Mouse (Mus musculus) hindbrain, embryonic 13.5 days (tissue): ENCODE data around the gene Agr3. TPM values are rescaled to one million over a fixed set of nuclear protein-coding genes. Genes with fewer than 3 reads are reported as not detected.
A peak's percentile ranks its signal among the peaks of the same experiment; 100 is the strongest.

Experiments used
- ATAC-seq: fragments of 200-750 bp; cut with Nextera tagmentation; 2 replicates; pipeline ENCODE4 v1.8.0; 2017; ENCODE audit warnings: moderate TSS enrichment; ENCODE audit not compliant: low FRiP score
- H3K27ac ChIP-seq: fragments of 300-500 bp; sonication (generic); 2 replicates; pipeline ENCODE4 v1.5.1; 2015; ENCODE audit warnings: inconsistent platforms, mild to moderate bottlenecking, moderate library complexity
- H3K27me3 ChIP-seq: fragments of 300-500 bp; sonication (generic); 2 replicates; pipeline ENCODE4 v1.6.1; 2015; ENCODE audit warnings: mild to moderate bottlenecking, inconsistent platforms
- H3K36me3 ChIP-seq: fragments of 300-500 bp; sonication (generic); 2 replicates; pipeline ENCODE4 v1.6.1; 2015; ENCODE audit warnings: mild to moderate bottlenecking, inconsistent platforms
- H3K4me1 ChIP-seq: fragments of 300-500 bp; sonication (generic); replicated peaks from 2 replicates; pipeline ENCODE4 v1.6.1; 2015; ENCODE audit warnings: inconsistent platforms
- H3K4me2 ChIP-seq: fragments of 300-500 bp; sonication (generic); 2 replicates; pipeline ENCODE4 v1.6.1; 2015; ENCODE audit warnings: inconsistent platforms, mild to moderate bottlenecking, moderate library complexity
- H3K4me3 ChIP-seq: fragments of 300-500 bp; sonication (generic); 2 replicates; pipeline ENCODE4 v1.5.1; 2015; ENCODE audit warnings: mild to moderate bottlenecking, inconsistent platforms
- H3K9ac ChIP-seq: fragments of 300-500 bp; sonication (generic); 2 replicates; pipeline ENCODE4 v1.6.1; 2015; ENCODE audit warnings: mild to moderate bottlenecking, inconsistent platforms
- H3K9me3 ChIP-seq: fragments of 300-500 bp; sonication (generic); 2 replicates; pipeline ENCODE4 v1.6.1; 2016; ENCODE audit warnings: inconsistent platforms
- WGBS: fragments of 180-500 bp; shearing (Covaris S2); methylation state at CpG from one replicate; pipeline ENCODE4 v1.1.7; 2015; 5-methylcytosine and 5-hydroxymethylcytosine counted together
- polyA plus RNA-seq: library from polyadenylated mRNA; unstranded; fragments of >200 nt; fragmentation: Nextera tagmentation; extraction: Ambion mirVana; gene quantifications from 2 replicates; pipeline ENCODE4 v1.2.1, GENCODE M21; 2015

The Agr3 gene
- not detected in 2 replicates for polyA plus RNA-seq

DNA sequence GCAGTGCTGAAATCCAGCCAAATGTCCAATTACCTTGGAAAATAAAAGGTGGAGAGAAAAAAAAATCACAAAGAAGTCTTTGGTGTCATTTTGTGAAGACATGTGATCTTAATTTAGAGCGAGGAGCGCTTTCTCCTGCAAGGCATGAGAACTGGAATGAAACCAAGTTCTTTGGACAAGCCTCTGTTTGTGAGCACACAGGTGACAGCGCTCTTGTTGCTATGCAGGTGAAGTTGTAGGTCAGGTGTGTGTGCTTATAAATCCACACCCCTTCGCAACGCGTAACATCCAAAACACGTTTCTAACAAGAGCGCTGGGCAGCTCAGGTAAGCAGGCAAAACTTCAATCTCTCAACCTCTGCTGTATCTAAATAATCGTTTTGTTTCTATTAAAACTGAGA is at the start of gene Agr3:
Gene Agr3, plus strand, starts transcription at position 219 of the 400 bp plus-strand sequence.
- 90% methylated on average over 9 of the region's 9 CpGs for WGBS
- no peak within 1 kb of the TSS for H3K27ac ChIP-seq
- H3K4me2 ChIP-seq = no peak within 1 kb of the TSS
- no peak for ATAC-seq
- H3K4me3 ChIP-seq = no peak within 1 kb of the TSS
- H3K9me3 ChIP-seq = no peaks in the 10 kb centered on the region
- no peaks in the 10 kb centered on the region for H3K27me3 ChIP-seq
- H3K4me1 ChIP-seq = no peaks in the 10 kb centered on the region
- no peak within 1 kb of the TSS for H3K9ac ChIP-seq
- H3K36me3 ChIP-seq = no peaks in the 10 kb centered on the region

DNA sequence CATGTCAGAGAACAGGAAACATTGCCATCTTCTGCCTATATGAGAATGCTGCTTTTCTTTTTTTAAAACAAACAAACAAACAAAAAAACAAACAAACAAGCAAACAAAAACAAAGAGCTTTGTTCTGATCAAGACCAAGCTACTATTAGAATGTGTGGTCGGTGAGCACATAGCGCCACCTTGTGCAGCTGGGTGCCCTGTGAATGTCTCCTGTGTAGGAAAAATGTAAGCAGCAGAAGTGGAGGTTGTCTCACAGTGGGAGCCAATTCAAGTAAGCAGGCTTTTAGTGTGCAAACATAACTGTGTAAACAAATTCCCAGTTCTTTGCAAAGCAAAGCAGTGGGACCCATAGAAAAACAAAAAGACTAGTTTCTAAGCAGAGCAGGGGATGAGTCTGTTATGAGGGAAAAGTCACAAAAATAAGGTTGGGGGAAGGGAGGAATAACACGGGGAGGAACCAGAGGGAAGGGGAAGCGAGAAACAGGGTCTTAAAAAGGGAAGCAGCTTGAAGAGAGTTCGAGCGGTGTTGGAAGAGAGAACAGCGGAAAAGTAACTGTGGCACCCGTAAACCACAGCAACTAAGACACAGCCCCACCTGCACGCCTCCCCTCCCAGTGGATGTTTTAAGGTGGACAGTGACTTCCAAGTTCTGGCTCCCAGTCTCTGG is 40.4 kb upstream of the Agr3 start:
- ATAC-seq = no peak
- no peaks in the 10 kb centered on the region for H3K9me3 ChIP-seq
- no peaks in the 10 kb centered on the region for H3K36me3 ChIP-seq
- no peak overlapping the region for H3K4me2 ChIP-seq
- H3K27ac ChIP-seq = no peak overlapping the region
- H3K9ac ChIP-seq = no peak overlapping the region
- H3K27me3 ChIP-seq = no peaks in the 10 kb centered on the region
- no peaks in the 10 kb centered on the region for H3K4me1 ChIP-seq
- no peak overlapping the region for H3K4me3 ChIP-seq
- 50% methylated on average over 9 of the region's 9 CpGs for WGBS

DNA sequence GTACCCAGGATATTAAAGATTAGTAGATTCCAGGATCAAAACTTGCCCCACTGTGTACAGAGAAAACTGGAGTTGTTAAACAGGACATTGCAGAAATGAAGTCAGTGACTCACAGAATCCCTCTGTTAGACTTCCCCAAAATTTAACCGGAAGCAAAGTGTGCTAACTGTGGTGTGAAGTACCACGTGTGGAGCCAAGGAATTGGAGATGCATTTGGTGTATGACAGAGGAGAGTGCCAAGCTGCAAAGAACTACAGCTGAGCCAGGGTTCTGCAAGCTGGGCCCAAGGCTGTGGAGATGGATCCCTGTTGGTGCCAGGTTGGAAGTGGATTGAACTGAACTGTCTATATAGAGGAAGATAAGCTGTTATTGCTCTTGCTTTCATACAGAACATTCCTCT is 36.0 kb upstream of the Agr3 start:
- Histone ChIP-seq H3K4me3 (no peak overlapping the region), H3K4me1 (peaks cover 12% of the 10 kb centered on the region), H3K4me2 (no peak overlapping the region), H3K27me3 (no peaks in the 10 kb centered on the region), H3K27ac (no peak overlapping the region), H3K9ac (no peak overlapping the region), H3K36me3 (no peaks in the 10 kb centered on the region), H3K9me3 (no peaks in the 10 kb centered on the region)
- 79% methylated on average over 2 of the region's 2 CpGs for WGBS
- ATAC-seq = no peak

DNA sequence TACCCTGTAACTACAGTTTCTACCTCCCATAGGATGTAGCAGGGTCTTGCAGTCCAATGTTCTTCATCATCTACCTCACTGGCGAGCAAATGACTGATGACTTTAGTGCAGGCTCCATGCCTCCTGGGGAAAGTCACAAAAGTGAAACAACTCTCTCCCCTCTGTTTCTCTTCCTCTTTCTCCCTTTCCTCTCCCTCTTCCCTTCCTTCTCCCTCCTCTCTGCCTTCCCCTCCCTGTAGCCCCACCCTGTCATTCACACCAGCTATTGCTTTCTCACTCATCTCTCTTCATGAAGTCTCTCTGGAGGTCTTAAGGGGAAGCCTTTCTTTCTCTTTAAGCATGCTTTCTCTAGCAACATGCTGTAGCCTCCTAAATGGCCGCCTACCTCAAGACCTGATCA is 34.7 kb upstream of the Agr3 start:
- no peak overlapping the region for H3K4me3 ChIP-seq
- ATAC-seq = no peak
- H3K9me3 ChIP-seq = no peaks in the 10 kb centered on the region
- H3K36me3 ChIP-seq = no peaks in the 10 kb centered on the region
- H3K4me1 ChIP-seq = peaks cover 16% of the 10 kb centered on the region
- no peak overlapping the region for H3K27ac ChIP-seq
- WGBS = 74% methylated on average over 2 of the region's 2 CpGs
- H3K4me2 ChIP-seq = no peak overlapping the region
- no peak overlapping the region for H3K9ac ChIP-seq
- H3K27me3 ChIP-seq = no peaks in the 10 kb centered on the region

DNA sequence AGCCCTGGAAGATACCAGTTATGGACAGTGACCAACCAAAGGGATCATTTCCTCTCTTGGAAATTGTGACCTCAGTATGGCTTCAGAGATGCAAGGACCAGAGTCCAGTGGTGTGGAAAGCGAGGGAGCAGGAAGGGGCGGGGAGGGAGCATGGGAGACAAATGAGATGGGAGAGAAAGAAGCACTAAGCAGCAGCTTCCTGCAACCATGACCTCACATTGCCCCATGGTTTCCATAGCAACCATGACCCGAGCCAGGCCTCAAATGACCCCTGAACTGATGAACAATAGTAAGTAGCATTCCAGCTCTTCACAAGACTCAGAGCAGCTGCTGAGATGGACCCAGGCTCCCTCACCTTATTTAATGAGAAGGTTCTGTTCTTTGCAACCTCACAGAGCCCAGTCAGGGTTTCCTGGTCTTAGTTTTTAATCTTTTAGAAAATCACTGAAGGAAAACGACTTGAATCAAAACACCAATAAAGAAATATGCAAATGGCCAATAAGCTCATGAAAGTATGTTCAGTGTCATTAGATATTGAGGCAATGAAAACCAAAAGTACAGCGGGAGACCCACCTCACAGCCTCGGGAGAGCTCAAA is 31.0 kb upstream of the Agr3 start:
- no peak overlapping the region for H3K4me3 ChIP-seq
- no peak for ATAC-seq
- 12% methylated on average over 6 of the region's 6 CpGs for WGBS

DNA sequence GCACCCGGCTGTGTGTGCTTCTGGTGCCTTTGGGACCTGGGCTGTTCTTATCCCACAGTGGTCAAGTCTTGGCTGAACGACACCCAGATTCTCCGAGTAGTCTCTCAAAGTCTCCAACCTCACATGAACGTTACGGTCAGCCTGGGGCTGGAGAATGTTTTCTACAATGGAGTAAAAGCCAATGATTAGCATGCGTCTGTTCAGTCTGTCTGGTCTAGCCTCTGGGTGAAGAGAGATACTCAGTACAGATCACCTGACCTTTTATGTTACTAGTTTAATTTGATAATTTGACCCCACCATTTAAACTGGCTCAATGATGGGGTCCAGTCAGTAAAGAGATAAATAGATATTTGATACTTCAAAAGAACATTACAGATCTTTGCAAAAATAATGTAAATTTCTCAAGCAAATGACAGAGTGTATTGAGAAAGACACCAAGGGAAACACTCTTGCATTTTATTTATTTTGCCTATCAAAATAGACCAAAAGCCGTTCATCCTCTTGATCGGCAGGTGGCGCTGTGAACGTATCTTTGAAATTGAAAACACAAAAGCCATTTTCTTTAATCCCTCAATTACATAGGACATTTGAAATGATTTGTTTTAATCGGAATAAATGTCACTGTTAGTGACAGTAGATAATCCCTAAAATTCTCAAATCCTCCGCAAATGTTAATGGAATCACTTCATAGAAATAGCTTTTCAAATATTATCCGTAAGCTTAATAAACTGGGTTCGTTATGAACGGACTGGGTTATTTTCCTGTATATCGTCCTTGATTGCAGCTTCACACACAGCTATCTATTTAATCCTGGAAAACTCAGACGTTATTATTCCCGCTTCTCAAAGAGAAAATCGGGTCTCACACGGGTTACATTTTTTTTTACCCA is 29.3 kb upstream of the Agr3 start:
- Histone ChIP-seq H3K4me2 (peak overlapping the region; percentile 55), H3K36me3 (no peaks in the 10 kb centered on the region), H3K27ac (peak overlapping the region; percentile 82), H3K4me3 (peak overlapping the region; percentile 41), H3K9me3 (no peaks in the 10 kb centered on the region), H3K4me1 (peaks cover 20% of the 10 kb centered on the region), H3K27me3 (no peaks in the 10 kb centered on the region), H3K9ac (peak overlapping the region; percentile 67)
- 16% methylated on average over 20 of the region's 20 CpGs for WGBS
- ATAC-seq = peak; percentile 44; the same call in 1 of the 2 replicates

More for the DNA sequence above, 31.0 kb upstream of the Agr3 start:
- H3K27ac ChIP-seq = no peak overlapping the region; the same call in 1 of the 2 replicates
- H3K4me2 ChIP-seq = no peak overlapping the region
- peaks cover 20% of the 10 kb centered on the region for H3K4me1 ChIP-seq
- H3K27me3 ChIP-seq = no peaks in the 10 kb centered on the region
- H3K9me3 ChIP-seq = no peaks in the 10 kb centered on the region
- H3K9ac ChIP-seq = no peak overlapping the region
- no peaks in the 10 kb centered on the region for H3K36me3 ChIP-seq

DNA sequence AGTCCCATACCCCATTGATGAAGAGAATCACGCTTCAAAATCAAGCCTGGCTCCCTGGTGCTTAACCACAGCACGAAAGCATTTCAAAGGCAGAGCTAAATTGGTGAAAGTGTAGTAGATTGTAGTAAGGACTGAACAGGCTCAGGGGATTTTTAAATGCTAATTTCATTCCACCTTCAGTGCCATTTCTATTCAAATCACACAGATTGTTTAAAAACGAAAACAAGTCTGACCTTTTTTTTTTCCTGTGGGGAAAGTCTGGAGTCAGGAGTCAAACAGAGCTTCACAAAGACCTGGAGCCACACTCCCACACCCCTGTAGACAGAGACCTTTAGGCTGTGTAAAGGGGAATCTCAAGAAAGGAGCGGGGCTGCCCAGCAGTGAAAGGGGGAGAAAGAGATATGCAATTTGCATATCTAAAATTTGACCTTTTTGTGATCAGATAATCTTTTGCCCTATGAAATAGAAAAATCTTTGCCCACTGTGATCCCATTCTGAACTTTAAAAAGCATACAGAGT is 28.6 kb upstream of the Agr3 start:
- Histone ChIP-seq H3K9me3 (no peaks in the 10 kb centered on the region), H3K9ac (peak overlapping the region; percentile 67), H3K4me2 (peak overlapping the region; percentile 55), H3K36me3 (no peaks in the 10 kb centered on the region), H3K4me3 (peak overlapping the region; percentile 41), H3K27me3 (no peaks in the 10 kb centered on the region), H3K27ac (peak overlapping the region; percentile 82), H3K4me1 (peaks cover 20% of the 10 kb centered on the region)
- ATAC-seq = peak; percentile 62
- 4% methylated on average over 4 of the region's 4 CpGs for WGBS

DNA sequence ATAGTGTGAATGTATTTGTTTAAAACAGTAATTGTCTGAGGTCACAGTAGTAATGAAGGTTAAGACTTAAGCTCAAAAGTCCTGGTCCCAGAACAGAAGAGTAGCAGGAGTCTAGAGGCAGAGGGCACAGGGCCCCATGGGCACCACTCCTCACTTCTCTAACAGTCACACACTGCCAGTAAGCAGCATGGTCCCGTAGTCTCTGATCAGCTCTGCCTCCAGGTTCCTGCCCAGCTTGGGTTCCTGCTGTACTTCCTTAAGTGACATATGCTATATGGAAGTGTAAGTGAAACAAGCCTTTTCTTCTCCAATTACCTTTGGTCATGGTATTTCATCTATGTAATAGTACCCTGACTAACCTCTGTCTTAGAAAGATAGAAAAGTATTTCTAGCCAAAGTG is 14.8 kb upstream of the Agr3 start:
- no peaks in the 10 kb centered on the region for H3K36me3 ChIP-seq
- H3K4me2 ChIP-seq = no peak overlapping the region
- H3K9me3 ChIP-seq = no peaks in the 10 kb centered on the region
- H3K9ac ChIP-seq = no peak overlapping the region
- WGBS = 88% methylated on average over 1 of the region's 1 CpGs
- H3K27ac ChIP-seq = no peak overlapping the region
- H3K4me1 ChIP-seq = no peaks in the 10 kb centered on the region
- no peak for ATAC-seq
- H3K27me3 ChIP-seq = no peaks in the 10 kb centered on the region
- no peak overlapping the region for H3K4me3 ChIP-seq

DNA sequence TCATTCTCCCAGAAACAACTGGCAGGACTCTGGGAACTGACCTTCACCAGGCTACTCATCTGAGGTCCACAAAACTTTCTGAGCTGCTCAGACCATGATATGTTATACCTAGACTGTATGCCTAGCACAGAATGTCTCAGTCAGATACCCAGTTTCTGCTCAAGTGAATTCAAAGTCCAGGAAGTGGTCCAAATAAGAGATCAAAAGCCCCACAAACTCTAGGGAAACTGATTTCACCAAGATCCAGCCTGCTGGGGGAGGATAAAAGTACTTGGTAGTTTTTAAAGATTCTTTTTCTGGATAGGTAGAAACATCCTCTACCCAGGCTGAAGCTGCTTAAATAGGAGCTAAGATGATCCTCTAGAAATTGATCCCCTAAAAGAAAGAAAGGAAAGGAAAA is 9.6 kb upstream of the Agr3 start:
- Histone ChIP-seq H3K4me1 (no peaks in the 10 kb centered on the region), H3K27ac (no peak overlapping the region), H3K27me3 (no peaks in the 10 kb centered on the region), H3K4me2 (no peak overlapping the region), H3K9ac (no peak overlapping the region), H3K4me3 (no peak overlapping the region), H3K9me3 (no peaks in the 10 kb centered on the region), H3K36me3 (no peaks in the 10 kb centered on the region)
- ATAC-seq = no peak

DNA sequence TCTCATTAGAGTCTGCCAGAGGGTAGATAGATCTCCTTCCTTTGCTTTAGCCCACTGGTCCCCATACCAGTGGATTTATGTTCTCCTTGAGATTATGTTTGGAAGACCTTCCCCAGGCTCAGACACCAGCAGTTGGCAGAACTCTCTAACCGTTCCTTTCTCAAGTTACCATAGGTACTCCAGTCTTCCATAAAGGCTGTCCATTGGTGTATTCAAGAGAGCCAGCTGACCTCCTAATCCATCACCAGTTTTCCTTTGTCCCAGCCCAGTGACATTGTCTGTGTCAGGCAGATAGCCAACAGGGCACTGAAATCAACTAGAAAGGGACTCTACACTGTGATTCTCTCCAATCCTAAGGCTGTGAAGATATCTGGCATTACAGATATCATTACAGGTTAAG is 9.0 kb upstream of the Agr3 start:
- Histone ChIP-seq H3K36me3 (no peaks in the 10 kb centered on the region), H3K27me3 (no peaks in the 10 kb centered on the region), H3K9ac (no peak overlapping the region), H3K27ac (no peak overlapping the region), H3K9me3 (no peaks in the 10 kb centered on the region), H3K4me1 (no peaks in the 10 kb centered on the region), H3K4me3 (no peak overlapping the region), H3K4me2 (no peak overlapping the region)
- 0 out of 2 replicates have a peak, but pooled peaks have one; percentile 65 for ATAC-seq
- WGBS = 16% methylated on average over 1 of the region's 1 CpGs

DNA sequence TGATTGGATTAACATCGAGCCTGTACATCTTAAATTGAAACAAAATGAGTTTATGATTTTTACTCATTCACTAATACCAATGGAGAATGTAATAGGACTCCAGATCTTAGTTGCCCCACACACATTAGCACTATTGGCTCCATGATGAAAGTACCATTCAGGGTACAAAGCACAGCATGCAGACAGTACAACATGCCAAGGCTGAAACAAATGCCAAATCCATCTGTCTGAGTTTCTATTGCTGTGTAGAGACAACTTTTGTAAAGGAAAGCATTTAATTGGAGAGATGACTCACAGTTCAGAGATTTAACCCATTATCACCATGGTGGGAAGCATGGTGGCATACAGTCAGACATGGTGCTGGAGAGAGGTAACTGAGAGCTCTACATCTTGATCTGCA is 7.4 kb upstream of the Agr3 start:
- 88% methylated on average over 1 of the region's 1 CpGs for WGBS
- no peak overlapping the region for H3K4me2 ChIP-seq
- no peak for ATAC-seq
- no peaks in the 10 kb centered on the region for H3K4me1 ChIP-seq
- no peaks in the 10 kb centered on the region for H3K36me3 ChIP-seq
- H3K27ac ChIP-seq = no peak overlapping the region
- H3K9me3 ChIP-seq = no peaks in the 10 kb centered on the region
- H3K4me3 ChIP-seq = no peak overlapping the region
- H3K27me3 ChIP-seq = no peaks in the 10 kb centered on the region
- no peak overlapping the region for H3K9ac ChIP-seq

DNA sequence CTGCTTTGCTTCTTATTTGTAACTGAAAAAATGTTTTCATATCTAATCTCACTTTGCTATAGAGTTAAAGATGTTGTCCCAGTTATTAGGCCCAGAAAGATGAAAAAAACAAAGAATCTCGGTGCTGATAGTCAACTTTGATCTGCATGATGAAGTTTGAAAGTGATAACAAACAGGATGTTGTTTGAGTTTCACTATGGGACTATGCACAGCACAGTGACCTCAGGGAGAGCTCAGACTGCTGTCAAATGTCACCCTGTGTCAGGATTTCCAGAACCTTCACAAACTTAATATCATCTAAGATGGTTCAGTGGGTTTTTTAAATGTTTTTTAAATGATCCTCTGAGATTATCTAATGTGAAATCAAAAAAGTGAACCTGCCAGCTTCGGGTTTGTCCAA is 2.4 kb downstream of the Agr3 start:
- 80% methylated on average over 2 of the region's 2 CpGs for WGBS
- H3K4me3 ChIP-seq = no peak overlapping the region
- H3K36me3 ChIP-seq = no peaks in the 10 kb centered on the region
- no peak for ATAC-seq
- no peak overlapping the region for H3K27ac ChIP-seq
- no peaks in the 10 kb centered on the region for H3K4me1 ChIP-seq
- H3K9ac ChIP-seq = no peak overlapping the region
- H3K27me3 ChIP-seq = no peaks in the 10 kb centered on the region
- H3K9me3 ChIP-seq = no peaks in the 10 kb centered on the region
- H3K4me2 ChIP-seq = no peak overlapping the region
